Mouse (Mus musculus) neural tube, embryonic 11.5 days (tissue): Measurements from ENCODE around the gene Nek1. TPM values are rescaled to one million over a fixed set of nuclear protein-coding genes. Genes with fewer than 3 reads are reported as not detected.

Experiments used
- ATAC-seq: fragments of 200-750 bp; cut with Nextera tagmentation; 2 replicates; pipeline ENCODE4 v1.8.0; 2017; ENCODE audit warnings: moderate number of reproducible peaks, mild to moderate bottlenecking, moderate TSS enrichment, moderate library complexity; ENCODE audit not compliant: insufficient read depth, low FRiP score, low TSS enrichment
- DNase-seq: peaks from one replicate; pipeline ENCODE4 v3.0.0-alpha.2; 2015; ENCODE audit warnings: low spot score
- H3K27ac ChIP-seq: fragments of 300-500 bp; sonication (generic); 2 replicates; pipeline ENCODE4 v1.5.1; 2014; ENCODE audit warnings: low read depth, mild to moderate bottlenecking, low read length
- H3K27me3 ChIP-seq: fragments of 300-500 bp; sonication (generic); 2 replicates; pipeline ENCODE4 v1.6.1; 2014; ENCODE audit warnings: mild to moderate bottlenecking, low read length, mixed read lengths; ENCODE audit not compliant: control insufficient read depth, insufficient read depth
- H3K36me3 ChIP-seq: fragments of 300-500 bp; sonication (generic); 2 replicates; pipeline ENCODE4 v1.6.1; 2014; ENCODE audit warnings: mild to moderate bottlenecking, low read length, moderate library complexity, mixed read lengths; ENCODE audit not compliant: control insufficient read depth, insufficient read depth
- H3K4me1 ChIP-seq: fragments of 300-500 bp; sonication (generic); 2 replicates; pipeline ENCODE4 v1.6.1; 2014; ENCODE audit warnings: low read length, mixed read lengths; ENCODE audit not compliant: control insufficient read depth, insufficient read depth
- H3K4me2 ChIP-seq: fragments of 300-500 bp; sonication (generic); 2 replicates; pipeline ENCODE4 v1.6.1; 2014; ENCODE audit warnings: low read depth, mild to moderate bottlenecking, moderate library complexity
- H3K4me3 ChIP-seq: fragments of 300-500 bp; sonication (generic); 2 replicates; pipeline ENCODE4 v1.5.1; 2014; ENCODE audit warnings: low read depth, low read length
- H3K9ac ChIP-seq: fragments of 300-500 bp; sonication (generic); 2 replicates; pipeline ENCODE4 v1.6.1; 2014; ENCODE audit warnings: mild to moderate bottlenecking, low read length
- H3K9me3 ChIP-seq: fragments of 300-500 bp; sonication (generic); 2 replicates; pipeline ENCODE4 v1.6.1; 2016; ENCODE audit warnings: low read length; ENCODE audit not compliant: control insufficient read depth
- WGBS: fragments of 180-500 bp; shearing (Covaris S2); extraction: QIAGEN DNeasy Blood & Tissue Kit; methylation state at CpG from one replicate; pipeline ENCODE4 v1.1.7; 2014; 5-methylcytosine and 5-hydroxymethylcytosine counted together
- polyA plus RNA-seq: library from polyadenylated mRNA; unstranded; fragments of >200 nt; fragmentation: Nextera tagmentation; extraction: Ambion mirVana; gene quantifications from 2 replicates; pipeline ENCODE4 v1.2.1, GENCODE M21; 2014

Nek1 gene
- polyA plus RNA-seq, 1 experiment from 2014 or later, result 19.1 TPM

DNA sequence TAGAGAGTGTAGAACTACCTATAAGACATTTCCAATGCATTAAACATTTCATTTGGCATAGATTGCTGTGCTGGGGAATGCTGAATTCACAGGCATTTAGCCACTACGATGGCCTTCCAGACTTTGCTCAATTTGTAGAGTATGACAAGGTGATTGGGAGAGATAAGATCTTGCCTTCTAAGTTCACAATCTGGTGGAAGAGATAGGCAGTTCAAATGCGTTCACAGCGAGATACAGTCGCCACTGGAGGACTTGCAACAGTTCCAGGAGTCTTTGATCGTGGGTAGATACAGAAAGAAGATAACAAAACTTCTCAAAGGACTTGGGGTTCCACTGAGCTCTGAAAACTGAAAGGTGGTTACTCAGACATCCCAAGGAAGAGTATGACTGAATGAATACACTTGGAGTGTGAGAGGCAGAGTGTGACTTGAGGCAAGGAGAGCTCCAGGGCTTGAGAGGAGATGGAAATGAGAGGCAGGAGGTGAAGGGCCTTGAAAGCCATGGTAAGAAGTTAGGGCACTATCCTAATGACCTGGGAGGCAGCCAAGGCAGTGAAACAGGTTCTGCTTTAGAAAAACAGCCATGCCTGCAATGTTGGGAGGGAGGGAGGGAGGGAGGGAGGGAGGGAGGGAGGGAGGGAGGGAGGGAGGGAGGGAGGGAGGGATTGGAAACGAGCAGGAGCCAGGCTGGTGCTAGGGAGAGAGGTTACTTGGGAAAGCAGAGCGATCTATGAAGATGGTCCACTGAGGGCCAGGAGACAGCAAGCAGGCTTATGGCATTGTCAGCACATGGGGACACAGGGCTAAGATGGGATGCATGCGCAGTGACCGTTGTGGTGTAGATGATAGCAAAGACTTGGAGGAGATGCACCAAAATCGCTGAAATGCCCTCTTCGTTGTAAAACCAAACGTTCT lies 184.9 kb downstream of the Nek1 start:
- ATAC-seq (no peak), DNase-seq (no peak)
- no peaks in the 10 kb centered on the region for H3K27me3 ChIP-seq
- H3K27ac ChIP-seq, result no peak overlapping the region
- H3K9me3 ChIP-seq, result no peaks in the 10 kb centered on the region
- H3K4me2 ChIP-seq, result no peak overlapping the region
- 84% methylated on average over 12 of the region's 12 CpGs for WGBS
- no peak overlapping the region for H3K9ac ChIP-seq
- H3K4me1 ChIP-seq, result no peaks in the 10 kb centered on the region
- H3K4me3 ChIP-seq, result no peak overlapping the region
- H3K36me3 ChIP-seq, result no peaks in the 10 kb centered on the region

DNA sequence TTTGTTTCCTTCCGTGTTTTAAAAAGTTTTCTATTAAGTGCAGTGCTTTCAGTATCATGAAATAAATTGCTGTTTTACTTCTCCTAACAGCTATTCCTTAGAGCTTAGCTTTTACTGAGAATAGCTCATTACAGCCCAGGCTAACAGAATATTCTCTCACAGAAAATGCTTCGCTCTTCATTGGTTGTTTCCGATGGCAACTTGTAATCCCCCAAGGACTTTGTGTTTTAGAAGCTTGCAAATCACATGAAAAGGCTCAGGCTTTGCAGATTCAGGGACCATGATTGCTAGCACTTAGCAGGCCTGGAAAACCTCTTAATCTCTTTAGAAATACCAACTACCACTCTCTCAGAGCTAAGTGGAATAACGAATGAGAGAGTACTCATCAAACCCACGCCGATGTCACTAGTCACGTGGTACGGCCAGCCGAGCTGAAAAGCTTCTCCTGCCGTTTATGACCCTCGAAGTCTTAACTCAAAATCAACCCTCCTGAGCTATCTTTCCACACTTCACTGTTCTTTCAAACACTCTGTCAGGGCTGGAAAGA lies 185.7 kb downstream of the Nek1 start:
- no peak for DNase-seq

More for the DNA sequence above, 185.7 kb downstream of the Nek1 start:
- H3K27me3 ChIP-seq, result no peaks in the 10 kb centered on the region
- H3K36me3 ChIP-seq, result no peaks in the 10 kb centered on the region
- no peak overlapping the region for H3K27ac ChIP-seq
- no peak overlapping the region for H3K4me2 ChIP-seq
- H3K4me3 ChIP-seq, result no peak overlapping the region
- 73% methylated on average over 11 of the region's 11 CpGs for WGBS
- H3K9ac ChIP-seq, result no peak overlapping the region
- H3K4me1 ChIP-seq, result no peaks in the 10 kb centered on the region
- no peak for ATAC-seq
- H3K9me3 ChIP-seq, result no peaks in the 10 kb centered on the region

Other genes with a start within 250 kb of the Nek1 start
- gene Hpf1, start 102.8 kb upstream of the Nek1 start, polyA plus RNA-seq, result 108 and 113 TPM in 2 replicates
- 33.4 and 37.5 TPM in 2 replicates for gene Clcn3, start 9.9 kb upstream of the Nek1 start, polyA plus RNA-seq
- 22.1 and 22.9 TPM in 2 replicates for gene Sh3rf1, start 230.7 kb downstream of the Nek1 start, polyA plus RNA-seq